25 mouse cellular contexts compared by ENCODE assay signal in the genomic region with DNA sequence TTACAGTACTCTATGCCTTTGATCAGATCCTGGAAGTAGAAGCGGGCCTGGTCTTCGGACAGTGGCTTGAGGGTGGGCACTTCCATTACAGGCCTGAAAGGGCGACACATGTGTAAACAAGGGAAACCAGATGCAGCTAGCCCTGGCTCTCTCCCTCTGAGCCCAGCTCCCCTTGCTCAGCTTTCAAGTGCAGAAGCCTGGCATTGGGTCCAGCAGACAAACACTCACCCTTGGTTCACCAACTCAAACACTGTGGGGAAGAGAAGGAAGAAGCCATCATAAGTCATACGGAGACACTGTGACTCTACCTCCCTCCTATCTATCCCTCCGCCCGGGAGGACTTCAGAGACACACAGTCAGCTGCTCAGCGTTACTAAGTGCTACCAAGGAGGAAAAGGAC. TPM values are rescaled to one million over a fixed set of nuclear protein-coding genes. Genes with fewer than 3 reads are reported as not detected.
A peak's percentile ranks its signal among the peaks of the same experiment; 100 is the strongest.
DNase-seq lines count a peak whose midpoint lies in the region; ATAC-seq and TF ChIP-seq lines count a peak whose summit lies in the region.
"Had no signal": no experiment of that assay in that cellular context is flagged by ENCODE, and none has a peak within 500 bp of the region (broad histone marks: within the 10 kb centered on the region; RNA-seq: fewer than 3 reads in every experiment).

No protein-coding gene starts in this region.

- TF ChIP-seq POLR2A in lung, adult 2 months (IDR thresholded peaks at IDR 0.05; ENCODE audit: borderline replicate concordance, extremely low read depth, low read depth, low read length), result no peak

- H3K9ac ChIP-seq in liver, embryonic 11.5 days (ENCODE audit: low read depth, low read length), result no peak overlapping the region
- H3K9ac ChIP-seq: embryonic facial prominence, embryonic 12.5 days; embryonic facial prominence, embryonic 15.5 days; heart, embryonic 12.5 days; heart, embryonic 15.5 days; hindbrain, embryonic 13.5 days had no signal

- TF ChIP-seq CTCF in lung, adult 2 months (IDR thresholded peaks at IDR 0.05; ENCODE audit: insufficient read depth, low read length), result no peak

- H3K36me3 ChIP-seq in liver, embryonic 11.5 days (ENCODE audit: control insufficient read depth, insufficient read depth, low read length), result peaks cover 26% of the 10 kb centered on the region
- peaks cover 52% of the 10 kb centered on the region for H3K36me3 ChIP-seq in heart, embryonic 10.5 days

- no peak overlapping the region for H3K27ac ChIP-seq in liver, embryonic 11.5 days (ENCODE audit: low read depth, low read length)
- H3K27ac ChIP-seq in heart, embryonic 10.5 days, result no peak overlapping the region
- H3K27ac ChIP-seq: embryonic facial prominence, embryonic 12.5 days; embryonic facial prominence, embryonic 15.5 days; heart, embryonic 15.5 days; hindbrain, embryonic 10.5 days; hindbrain, embryonic 13.5 days had no signal

- H3K27me3 ChIP-seq in liver, embryonic 11.5 days (replicated peaks; ENCODE audit: control insufficient read depth, insufficient read depth, low read length), result no peaks in the 10 kb centered on the region
- H3K27me3 ChIP-seq in heart, embryonic 10.5 days (ENCODE audit: insufficient read depth, poor library complexity, severe bottlenecking), result no peaks in the 10 kb centered on the region
- H3K27me3 ChIP-seq: embryonic facial prominence, embryonic 12.5 days; embryonic facial prominence, embryonic 15.5 days; heart, embryonic 12.5 days; heart, embryonic 15.5 days; hindbrain, embryonic 13.5 days had no signal

- no peak overlapping the region for H3K4me3 ChIP-seq in liver, embryonic 11.5 days (ENCODE audit: low read depth, low read length)
- no peak overlapping the region for H3K4me3 ChIP-seq in lung, adult 2 months (replicated peaks; ENCODE audit: extremely low read depth, low read depth, low read length)
- H3K4me3 ChIP-seq in heart, embryonic 10.5 days, result no peak overlapping the region
- H3K4me3 ChIP-seq: embryonic facial prominence, embryonic 12.5 days; embryonic facial prominence, embryonic 15.5 days; heart, embryonic 12.5 days; heart, embryonic 15.5 days; hindbrain, embryonic 10.5 days; hindbrain, embryonic 13.5 days had no signal

- 86% methylated on average over 7 of the region's 7 CpGs for WGBS in liver, embryonic 11.5 days
- 75% methylated on average over 7 of the region's 7 CpGs for WGBS in lung, adult 2 months
- WGBS in heart, embryonic 10.5 days, result 70% methylated on average over 7 of the region's 7 CpGs

- H3K4me2 ChIP-seq in liver, embryonic 11.5 days, result no peak overlapping the region
- H3K4me2 ChIP-seq: embryonic facial prominence, embryonic 12.5 days; embryonic facial prominence, embryonic 15.5 days; heart, embryonic 12.5 days; heart, embryonic 15.5 days; hindbrain, embryonic 13.5 days had no signal

- peak; percentile 34 for DNase-seq in adrenal gland, postnatal 10 days
- no peak for DNase-seq in adrenal gland, adult 2 months
- peak; percentile 2 for DNase-seq in liver
- no peak for DNase-seq in liver, embryonic 11.5 days (ENCODE audit: low spot score)
- peak; percentile 52 for DNase-seq in lung, adult 2 months
- peak; percentile 74 for DNase-seq in lung, postnatal 25 days (ENCODE audit: low spot score)
- DNase-seq in heart, embryonic 10.5 days (ENCODE audit: low spot score), result no peak
- no peak for DNase-seq in frontal cortex, postnatal 14 days (ENCODE audit: low spot score in 2 of 2)
- DNase-seq: adrenal gland, postnatal 14 days; cerebellum, adult 18-20 months; cerebellum, adult 9-10 months; cerebellum, postnatal 14 days; gastrocnemius, postnatal 14 days; heart, adult 11 months; heart, postnatal 10 days; heart, postnatal 36 days had no signal

- H3K9me3 ChIP-seq in liver, embryonic 11.5 days (ENCODE audit: control insufficient read depth, low read length), result no peaks in the 10 kb centered on the region
- H3K9me3 ChIP-seq in heart, embryonic 10.5 days, result no peaks in the 10 kb centered on the region
- H3K9me3 ChIP-seq: embryonic facial prominence, embryonic 12.5 days; embryonic facial prominence, embryonic 15.5 days; heart, embryonic 12.5 days; heart, embryonic 15.5 days; hindbrain, embryonic 10.5 days; hindbrain, embryonic 13.5 days had no signal

- H3K4me1 ChIP-seq in liver, embryonic 11.5 days (replicated peaks; ENCODE audit: control insufficient read depth, insufficient read depth, low read length), result no peaks in the 10 kb centered on the region
- no peaks in the 10 kb centered on the region for H3K4me1 ChIP-seq in lung, adult 2 months (ENCODE audit: control insufficient read depth, insufficient read depth, low read length)
- no peaks in the 10 kb centered on the region for H3K4me1 ChIP-seq in heart, embryonic 10.5 days
- H3K4me1 ChIP-seq: embryonic facial prominence, embryonic 12.5 days; embryonic facial prominence, embryonic 15.5 days; heart, embryonic 12.5 days; heart, embryonic 15.5 days; hindbrain, embryonic 10.5 days; hindbrain, embryonic 13.5 days had no signal

- ATAC-seq in liver, embryonic 11.5 days (replicated peaks; ENCODE audit: low FRiP score), result no peak
- ATAC-seq: activated CD4-positive, CD25-positive, alpha-beta regulatory T cell, adult 4 months; forebrain, embryonic 14.5 days; hindbrain, embryonic 16.5 days had no signal

RNA-seq across cellular contexts. Expression of gene Camkk2, which starts 31.3 kb away (rescaled TPM):
- 10 to 100 TPM; 21.2 to 25.7 TPM for total RNA-seq in adrenal gland, postnatal 10 days (2021)
- total RNA-seq in adrenal gland, adult 2 months (2021), result 10 to 100 TPM; 34.2 to 42.3 TPM
- polyA plus RNA-seq in adrenal gland, adult 2 months (2012; rRNA removed), result 53.4 and 55.5 TPM in 2 replicates
- 15.5 and 16.6 TPM in 2 replicates for polyA plus RNA-seq in liver, embryonic 11.5 days (2014; fragmentation: Nextera tagmentation; extraction: Ambion mirVana)
- polyA plus RNA-seq in lung, adult 2 months (2012; rRNA removed), result 33.3 and 35.6 TPM in 2 replicates
- 16.6 and 21.3 TPM in 2 replicates for polyA plus RNA-seq in heart, embryonic 10.5 days (2016; fragmentation: Nextera tagmentation; extraction: Ambion mirVana)

RNA-seq across cellular contexts. Expression of gene P2rx4, which starts 40.6 kb away (rescaled TPM):
- 10 to 100 TPM; 29.5 to 32.4 TPM for total RNA-seq in adrenal gland, postnatal 10 days (2021)
- 10 to 100 TPM; 35.2 to 46.2 TPM for total RNA-seq in adrenal gland, adult 2 months (2021)
- 30.3 and 42.5 TPM in 2 replicates for polyA plus RNA-seq in adrenal gland, adult 2 months (2012; rRNA removed)
- polyA plus RNA-seq in liver, embryonic 11.5 days (2014; fragmentation: Nextera tagmentation; extraction: Ambion mirVana), result 27.1 and 30.2 TPM in 2 replicates
- 87.8 and 112 TPM in 2 replicates for polyA plus RNA-seq in lung, adult 2 months (2012; rRNA removed)
- polyA plus RNA-seq in heart, embryonic 10.5 days (2016; fragmentation: Nextera tagmentation; extraction: Ambion mirVana), result 14.9 and 16.3 TPM in 2 replicates

Comparison
In these comparisons a context has a peak if more than half of its experiments do, and no peak if none do; other contexts are left out.
1. DNase-seq: peak in adrenal gland, postnatal 10 days (single experiment), liver (single experiment), lung, adult 2 months (single experiment) and lung, postnatal 25 days (single experiment); none in adrenal gland, adult 2 months (single experiment), liver, embryonic 11.5 days (single experiment), heart, embryonic 10.5 days (single experiment) and frontal cortex, postnatal 14 days (0 of 2).